Mouse (Mus musculus) lung, embryonic 15.5 days (tissue): ENCODE results near the gene Fmo1. TPM values are rescaled to one million over a fixed set of nuclear protein-coding genes. Genes with fewer than 3 reads are reported as not detected.
A peak's percentile ranks its signal among the peaks of the same experiment; 100 is the strongest.

Source experiments
- ATAC-seq: fragments of 200-750 bp; cut with Nextera tagmentation; 2 replicates; pipeline ENCODE4 v1.8.0; 2017; ENCODE audit warnings: moderate number of reproducible peaks, borderline replicate concordance; ENCODE audit not compliant: low FRiP score, low TSS enrichment; ENCODE audit errors: extremely low read depth
- H3K27ac ChIP-seq: fragments of 300-500 bp; sonication (generic); 2 replicates; pipeline ENCODE4 v1.5.1; 2015; ENCODE audit warnings: moderate library complexity, mild to moderate bottlenecking, inconsistent platforms
- H3K27me3 ChIP-seq: fragments of 300-500 bp; sonication (generic); 2 replicates; pipeline ENCODE4 v1.6.1; 2015; ENCODE audit warnings: inconsistent platforms
- H3K36me3 ChIP-seq: fragments of 300-500 bp; sonication (generic); 2 replicates; pipeline ENCODE4 v1.6.1; 2015; ENCODE audit warnings: inconsistent platforms
- H3K4me1 ChIP-seq: fragments of 300-500 bp; sonication (generic); 2 replicates; pipeline ENCODE4 v1.6.1; 2015; ENCODE audit warnings: inconsistent platforms
- H3K4me2 ChIP-seq: fragments of 300-500 bp; sonication (generic); 2 replicates; pipeline ENCODE4 v1.6.1; 2015; ENCODE audit warnings: inconsistent platforms, mild to moderate bottlenecking, moderate library complexity
- H3K4me3 ChIP-seq: fragments of 300-500 bp; sonication (generic); 2 replicates; pipeline ENCODE4 v1.5.1; 2015; ENCODE audit warnings: mild to moderate bottlenecking, inconsistent platforms
- H3K9ac ChIP-seq: fragments of 300-500 bp; sonication (generic); 2 replicates; pipeline ENCODE4 v1.6.1; 2015; ENCODE audit warnings: inconsistent platforms
- H3K9me3 ChIP-seq: fragments of 300-500 bp; sonication (generic); 2 replicates; pipeline ENCODE4 v1.6.1; 2016; ENCODE audit warnings: inconsistent platforms
- WGBS: fragments of 180-500 bp; shearing (Covaris S2); methylation state at CpG from one replicate; pipeline ENCODE4 v1.1.7; 2015; 5-methylcytosine and 5-hydroxymethylcytosine counted together
- polyA plus RNA-seq: library from polyadenylated mRNA; unstranded; fragments of >200 nt; fragmentation: Nextera tagmentation; extraction: Ambion mirVana; gene quantifications from 2 replicates; pipeline ENCODE4 v1.2.1, GENCODE M21; 2015

The Fmo1 gene
- 15.1 and 17.1 TPM in 2 replicates for polyA plus RNA-seq

GRCm38 (mm10) chr1:162866280-162866681 is at the start of gene Fmo1:
Gene Fmo1 (minus strand): TSS chr1:162866610.
- no peaks in the 10 kb centered on the region for H3K9me3 ChIP-seq
- 42% methylated on average over 7 of the region's 7 CpGs for WGBS
- no peak within 1 kb of the TSS for H3K9ac ChIP-seq
- H3K4me2 ChIP-seq, result no peak within 1 kb of the TSS
- H3K4me3 ChIP-seq, result no peak within 1 kb of the TSS
- H3K27ac ChIP-seq, result no peak within 1 kb of the TSS
- H3K27me3 ChIP-seq, result no peaks in the 10 kb centered on the region
- no peaks in the 10 kb centered on the region for H3K36me3 ChIP-seq
- H3K4me1 ChIP-seq, result peaks cover 7% of the 10 kb centered on the region
- no peak for ATAC-seq

DNA sequence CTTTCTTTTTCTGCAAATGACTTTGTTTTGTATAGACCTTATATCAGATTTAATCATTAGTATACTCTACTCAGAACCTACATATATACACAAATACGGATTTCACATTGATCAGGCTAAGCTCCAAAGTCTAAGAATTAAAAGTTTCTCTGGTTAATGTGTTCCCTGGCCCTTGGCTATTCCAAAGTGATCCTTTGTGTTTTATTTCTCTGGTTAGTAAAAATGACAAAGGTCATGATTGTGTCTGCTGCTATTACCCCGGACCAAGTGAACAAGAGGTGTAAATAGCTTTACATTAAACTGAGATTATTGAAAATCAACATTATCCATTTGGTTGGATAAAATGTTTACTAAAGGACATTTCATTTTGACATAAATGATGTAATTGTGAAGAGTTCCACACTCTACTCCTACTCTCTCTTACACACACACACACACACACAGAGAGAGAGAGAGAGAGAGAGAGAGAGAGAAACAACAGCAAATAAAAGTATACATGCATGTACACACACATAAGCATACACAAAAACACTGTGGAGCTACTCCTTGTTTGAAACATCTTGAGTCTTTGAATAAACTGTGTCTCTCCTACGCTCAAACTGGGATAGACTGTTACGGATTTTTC is 48.6 kb upstream of the Fmo1 start:
- no peaks in the 10 kb centered on the region for H3K36me3 ChIP-seq
- no peaks in the 10 kb centered on the region for H3K9me3 ChIP-seq
- H3K27me3 ChIP-seq, result no peaks in the 10 kb centered on the region
- H3K9ac ChIP-seq, result no peak overlapping the region
- H3K4me3 ChIP-seq, result no peak overlapping the region
- WGBS, result 64% methylated on average over 4 of the region's 4 CpGs
- H3K4me1 ChIP-seq, result no peaks in the 10 kb centered on the region
- ATAC-seq, result no peak
- no peak overlapping the region for H3K4me2 ChIP-seq
- no peak overlapping the region for H3K27ac ChIP-seq

DNA sequence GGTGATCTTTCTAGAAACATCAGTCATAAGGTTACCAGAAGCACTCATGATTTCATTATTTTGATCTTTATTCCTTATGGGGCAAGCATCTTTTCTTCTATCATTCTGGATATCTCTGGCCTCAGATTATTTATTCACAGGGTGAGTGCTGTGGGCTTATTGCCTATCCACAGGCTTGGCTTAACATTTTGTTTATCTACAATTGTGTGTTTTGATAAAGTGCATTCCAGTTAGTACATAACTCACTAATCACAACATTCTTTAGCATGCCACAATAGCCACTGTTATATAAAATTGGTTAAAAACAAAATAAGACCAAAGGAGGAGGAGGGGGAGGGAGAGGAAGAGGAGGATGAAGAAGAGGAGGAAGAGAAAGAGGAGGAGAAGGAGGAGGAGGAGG is 45.7 kb upstream of the Fmo1 start:
- Histone ChIP-seq H3K36me3 (no peaks in the 10 kb centered on the region), H3K9ac (no peak overlapping the region), H3K27me3 (no peaks in the 10 kb centered on the region), H3K4me2 (no peak overlapping the region), H3K4me1 (no peaks in the 10 kb centered on the region), H3K4me3 (no peak overlapping the region), H3K9me3 (no peaks in the 10 kb centered on the region), H3K27ac (no peak overlapping the region)
- peak; percentile 52; the same call in 1 of the 2 replicates for ATAC-seq

DNA sequence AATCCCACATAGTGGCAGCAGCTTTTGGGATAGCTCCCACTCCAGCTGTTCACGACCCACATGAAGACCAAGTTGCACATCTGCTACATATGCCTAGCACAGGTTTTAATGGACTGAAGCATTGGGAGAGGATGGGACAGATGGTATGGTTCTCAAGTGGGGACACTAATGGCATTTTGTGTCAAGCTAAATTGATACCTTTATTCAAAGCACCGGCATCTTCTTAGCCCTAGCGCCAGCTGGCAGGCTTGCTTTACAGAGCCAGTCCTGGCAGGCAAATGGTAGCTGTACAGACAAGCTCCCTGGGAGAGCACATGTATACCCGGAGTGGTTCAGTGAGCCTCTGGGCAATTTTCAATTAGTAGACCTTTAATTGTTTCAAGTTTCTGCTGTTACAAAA is 35.5 kb upstream of the Fmo1 start:
- no peaks in the 10 kb centered on the region for H3K9me3 ChIP-seq
- no peak for ATAC-seq
- H3K27ac ChIP-seq, result no peak overlapping the region
- no peaks in the 10 kb centered on the region for H3K27me3 ChIP-seq
- peaks cover 9% of the 10 kb centered on the region; the same call in 1 of the 2 replicates for H3K4me1 ChIP-seq
- no peak overlapping the region for H3K4me2 ChIP-seq
- no peak overlapping the region for H3K4me3 ChIP-seq
- H3K36me3 ChIP-seq, result no peaks in the 10 kb centered on the region
- 71% methylated on average over 4 of the region's 4 CpGs for WGBS
- H3K9ac ChIP-seq, result no peak overlapping the region

DNA sequence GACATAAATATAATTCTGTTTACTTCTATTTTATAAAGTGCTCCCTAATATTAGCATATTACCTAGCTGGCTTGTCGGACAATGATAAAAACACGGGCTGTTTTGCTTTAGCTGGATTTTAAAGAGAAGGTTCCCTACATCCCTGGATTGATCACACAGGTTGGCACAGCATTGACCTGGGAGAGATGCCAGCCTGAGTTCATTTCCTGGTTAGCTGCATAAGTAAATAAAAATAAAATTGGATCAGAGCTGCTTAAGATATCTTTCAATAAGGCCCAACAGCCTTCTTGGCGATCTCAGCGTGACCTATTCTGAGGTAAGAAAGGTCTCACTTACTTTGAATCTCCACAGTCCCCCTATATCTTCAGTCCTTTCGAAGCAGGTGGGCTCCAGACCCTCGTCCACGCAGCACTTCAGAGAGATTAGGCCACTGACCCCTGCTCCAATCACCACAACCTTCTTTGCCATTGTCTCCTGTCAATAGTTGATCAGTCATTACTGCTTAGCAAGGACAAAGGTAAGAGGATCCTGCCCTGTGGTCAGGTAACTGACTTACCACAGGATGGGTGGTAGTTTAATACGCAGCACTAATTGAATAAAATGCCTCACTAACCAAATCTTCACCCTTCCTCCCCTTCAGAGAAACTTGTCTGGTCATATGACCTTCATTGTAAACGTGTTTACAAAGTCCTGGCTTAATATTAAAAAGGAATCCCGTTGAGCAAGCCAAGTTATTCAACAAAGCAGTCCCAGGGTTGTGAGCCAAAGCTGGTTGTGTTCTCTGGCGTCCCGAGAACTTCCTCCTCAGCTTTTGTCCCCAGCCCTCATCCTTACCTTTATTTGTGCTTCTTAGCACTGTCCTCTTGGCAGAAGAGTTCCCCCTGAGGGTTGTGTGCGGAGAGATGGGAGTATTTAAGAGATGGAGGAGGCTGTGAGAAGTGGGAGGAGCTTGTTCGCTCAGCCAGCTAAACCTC is 31.7 kb upstream of the Fmo1 start, which contains the start of gene Fmo2:
TSS of gene Fmo2 (minus strand) at position 889 of the 974 bp plus-strand sequence.
- H3K36me3 ChIP-seq, result no peaks in the 10 kb centered on the region
- H3K27ac ChIP-seq, result no peak within 1 kb of the TSS
- H3K4me1 ChIP-seq, result peaks cover 10% of the 10 kb centered on the region; the same call in 1 of the 2 replicates
- peak within 1 kb of the TSS; percentile 23; the same call in 1 of the 2 replicates for H3K4me2 ChIP-seq
- ATAC-seq, result peak; percentile 60; the same call in 1 of the 2 replicates
- no peak within 1 kb of the TSS for H3K9ac ChIP-seq
- no peaks in the 10 kb centered on the region for H3K9me3 ChIP-seq
- WGBS, result 55% methylated on average over 14 of the region's 14 CpGs
- no peaks in the 10 kb centered on the region for H3K27me3 ChIP-seq
- H3K4me3 ChIP-seq, result no peak within 1 kb of the TSS; the same call in 1 of the 2 replicates

DNA sequence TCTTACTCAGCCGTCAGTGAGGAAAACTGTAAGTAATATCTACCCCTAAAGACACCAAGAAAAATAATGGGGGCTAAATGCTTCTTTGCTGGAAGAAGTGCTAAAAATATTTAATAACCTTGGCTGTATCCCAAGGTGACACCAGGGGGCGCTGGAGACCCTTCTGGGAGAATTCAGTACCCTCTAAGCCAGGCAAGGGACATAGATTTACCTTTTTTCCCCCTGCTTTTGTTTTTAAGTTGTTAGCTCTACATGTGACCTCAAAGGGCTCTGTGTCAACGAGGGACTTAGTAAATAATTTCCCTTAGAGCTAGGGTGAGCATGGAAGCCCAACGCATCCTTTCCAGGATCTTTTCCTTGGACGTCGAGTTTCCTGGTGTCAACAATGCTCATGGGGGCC is 29.5 kb upstream of the Fmo1 start:
- Histone ChIP-seq H3K4me1 (peaks cover 21% of the 10 kb centered on the region), H3K36me3 (no peaks in the 10 kb centered on the region), H3K4me2 (no peak overlapping the region), H3K27me3 (no peaks in the 10 kb centered on the region), H3K9ac (no peak overlapping the region), H3K9me3 (no peaks in the 10 kb centered on the region), H3K4me3 (no peak overlapping the region), H3K27ac (no peak overlapping the region)
- no peak for ATAC-seq
- 34% methylated on average over 6 of the region's 6 CpGs for WGBS

GRCm38 (mm10) chr1:162893014-162893413 is 26.6 kb upstream of the Fmo1 start:
- H3K4me2 ChIP-seq, result no peak overlapping the region
- H3K9me3 ChIP-seq, result no peaks in the 10 kb centered on the region
- peaks cover 15% of the 10 kb centered on the region for H3K4me1 ChIP-seq
- ATAC-seq, result no peak
- H3K36me3 ChIP-seq, result no peaks in the 10 kb centered on the region
- no peaks in the 10 kb centered on the region for H3K27me3 ChIP-seq
- no peak overlapping the region for H3K4me3 ChIP-seq
- peak overlapping the region; percentile 78 for H3K27ac ChIP-seq
- no peak overlapping the region for H3K9ac ChIP-seq
- 85% methylated on average over 6 of the region's 6 CpGs for WGBS

GRCm38 (mm10) chr1:162891980-162892451 is 25.6 kb upstream of the Fmo1 start:
- Histone ChIP-seq H3K4me1 (peaks cover 12% of the 10 kb centered on the region), H3K27me3 (no peaks in the 10 kb centered on the region), H3K36me3 (no peaks in the 10 kb centered on the region), H3K4me3 (no peak overlapping the region), H3K9ac (no peak overlapping the region), H3K4me2 (no peak overlapping the region), H3K9me3 (no peaks in the 10 kb centered on the region), H3K27ac (peak overlapping the region; percentile 78)
- peak; percentile 89 for ATAC-seq
- WGBS, result 17% methylated on average over 6 of the region's 6 CpGs

DNA sequence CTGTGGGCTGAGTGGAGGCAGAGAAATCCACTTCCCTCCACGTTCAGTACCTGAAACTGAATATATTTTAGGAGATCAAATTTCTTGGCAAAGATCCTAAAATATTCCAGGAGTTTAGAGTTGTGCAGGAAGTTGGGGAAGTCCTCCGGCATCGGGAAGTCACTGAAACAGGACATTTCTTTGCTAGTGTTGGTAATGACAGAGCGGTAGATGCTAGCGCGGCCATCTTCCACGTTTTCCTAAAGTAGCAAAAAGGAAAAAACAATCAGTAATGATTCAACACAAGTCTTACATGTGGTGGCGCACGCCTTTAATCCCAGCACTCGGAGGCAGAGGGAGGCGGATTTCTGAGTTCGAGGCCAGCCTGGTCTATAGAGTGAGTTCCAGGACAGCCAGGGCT is 22.2 kb upstream of the Fmo1 start:
- H3K4me2 ChIP-seq, result no peak overlapping the region
- no peaks in the 10 kb centered on the region for H3K36me3 ChIP-seq
- no peaks in the 10 kb centered on the region for H3K27me3 ChIP-seq
- H3K4me1 ChIP-seq, result peaks cover 12% of the 10 kb centered on the region
- no peak overlapping the region for H3K27ac ChIP-seq
- no peak overlapping the region for H3K4me3 ChIP-seq
- no peak overlapping the region for H3K9ac ChIP-seq
- H3K9me3 ChIP-seq, result no peaks in the 10 kb centered on the region
- WGBS, result 66% methylated on average over 12 of the region's 12 CpGs
- ATAC-seq, result no peak

DNA sequence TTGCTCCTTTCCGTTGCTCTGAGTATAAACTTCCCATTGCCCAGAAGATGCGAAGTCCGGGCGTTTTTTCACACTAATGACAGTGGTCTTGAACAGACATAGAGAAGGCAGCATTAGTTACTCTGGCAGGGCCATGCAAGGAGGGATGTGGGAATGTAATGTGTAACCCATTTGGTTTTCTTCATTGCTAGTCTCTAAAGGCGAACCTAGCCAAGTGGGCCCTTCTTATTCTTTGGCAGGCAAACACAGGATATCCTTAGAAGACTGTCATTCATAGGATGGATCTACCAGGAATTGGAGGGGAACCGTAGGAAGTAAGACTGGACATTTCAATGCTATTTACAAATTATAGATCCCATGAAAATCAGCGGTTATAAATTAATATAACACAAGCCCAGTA is 21.2 kb upstream of the Fmo1 start:
- Histone ChIP-seq H3K27me3 (no peaks in the 10 kb centered on the region), H3K4me3 (no peak overlapping the region), H3K36me3 (no peaks in the 10 kb centered on the region), H3K9ac (no peak overlapping the region), H3K27ac (no peak overlapping the region), H3K4me1 (peaks cover 8% of the 10 kb centered on the region), H3K9me3 (no peaks in the 10 kb centered on the region), H3K4me2 (no peak overlapping the region)
- WGBS, result 86% methylated on average over 7 of the region's 7 CpGs
- ATAC-seq, result no peak

- Histone ChIP-seq H3K9me3 (no peaks in the 10 kb centered on the region), H3K9ac (no peak overlapping the region), H3K36me3 (no peaks in the 10 kb centered on the region), H3K27me3 (no peaks in the 10 kb centered on the region), H3K4me2 (no peak overlapping the region), H3K27ac (no peak overlapping the region), H3K4me3 (no peak overlapping the region), H3K4me1 (no peaks in the 10 kb centered on the region)
- ATAC-seq, result no peak
- 73% methylated on average over 11 of the region's 11 CpGs for WGBS
These were observed 19.9 kb upstream of the Fmo1 start for GRCm38 (mm10) chr1:162886138-162886816.
